Mouse (Mus musculus) intestine, embryonic 15.5 days (tissue): ENCODE results near the gene Hist1h2ad. TPM values are rescaled to one million over a fixed set of nuclear protein-coding genes. Genes with fewer than 3 reads are reported as not detected.
A peak's percentile ranks its signal among the peaks of the same experiment; 100 is the strongest.
"Not testable (repeated sequence)": the region's sequence is repeated elsewhere in the genome, so short reads cannot be mapped to it uniquely, and the experiment has no call there.

Experiments used
- ATAC-seq: fragments of 200-750 bp; cut with Nextera tagmentation; 2 replicates; pipeline ENCODE4 v1.8.0; 2017; ENCODE audit warnings: moderate TSS enrichment, moderate library complexity
- H3K27ac ChIP-seq: fragments of 300-500 bp; sonication (generic); 2 replicates; pipeline ENCODE4 v1.5.1; 2015; ENCODE audit warnings: mild to moderate bottlenecking, inconsistent platforms
- H3K27me3 ChIP-seq: fragments of 300-500 bp; sonication (generic); replicated peaks from 2 replicates; pipeline ENCODE4 v1.6.1; 2015; ENCODE audit warnings: inconsistent platforms
- H3K36me3 ChIP-seq: fragments of 300-500 bp; sonication (generic); 2 replicates; pipeline ENCODE4 v1.6.1; 2015; ENCODE audit warnings: inconsistent platforms
- H3K4me1 ChIP-seq: fragments of 300-500 bp; sonication (generic); replicated peaks from 2 replicates; pipeline ENCODE4 v1.6.1; 2015; ENCODE audit warnings: inconsistent platforms
- H3K4me2 ChIP-seq: fragments of 300-500 bp; sonication (generic); replicated peaks from 2 replicates; pipeline ENCODE4 v1.6.1; 2015; ENCODE audit warnings: mild to moderate bottlenecking, inconsistent platforms
- H3K4me3 ChIP-seq: fragments of 300-500 bp; sonication (generic); replicated peaks from 2 replicates; pipeline ENCODE4 v1.5.1; 2015; ENCODE audit warnings: inconsistent platforms
- H3K9ac ChIP-seq: fragments of 300-500 bp; sonication (generic); 2 replicates; pipeline ENCODE4 v1.6.1; 2015; ENCODE audit warnings: inconsistent platforms
- H3K9me3 ChIP-seq: fragments of 300-500 bp; sonication (generic); 2 replicates; pipeline ENCODE4 v1.6.1; 2016; ENCODE audit warnings: inconsistent platforms
- WGBS: fragments of 180-500 bp; shearing (Covaris S2); methylation state at CpG from one replicate; pipeline ENCODE4 v1.1.7; 2015; 5-methylcytosine and 5-hydroxymethylcytosine counted together
- polyA plus RNA-seq: library from polyadenylated mRNA; unstranded; fragments of >200 nt; fragmentation: Nextera tagmentation; extraction: Ambion mirVana; gene quantifications from 2 replicates; pipeline ENCODE4 v1.2.1, GENCODE M21; 2015

Gene Hist1h2ad
- polyA plus RNA-seq, 1 experiment from 2014 or later = 3.0 TPM

DNA sequence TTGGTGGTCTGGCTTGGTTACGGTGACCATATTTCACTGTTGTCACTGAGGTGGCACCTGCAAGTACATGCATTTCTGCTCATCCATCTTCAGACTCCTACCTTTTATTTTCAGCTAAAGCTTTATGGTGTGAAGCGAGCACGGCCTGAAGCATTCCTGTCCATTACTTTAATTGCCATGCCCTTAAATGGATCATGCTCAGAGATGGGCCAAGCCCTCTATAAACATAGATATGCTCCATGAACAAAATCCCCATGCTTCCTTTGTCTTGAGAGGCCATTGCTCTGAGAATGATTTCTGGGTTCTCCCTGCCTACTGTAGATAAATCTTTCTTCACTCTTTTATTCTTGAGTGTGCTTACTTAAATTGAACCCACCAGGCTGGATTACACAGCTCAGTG lies 30.3 kb downstream of the Hist1h2ad start:
- H3K27ac ChIP-seq = no peak overlapping the region
- H3K4me2 ChIP-seq = no peak overlapping the region
- no peaks in the 10 kb centered on the region for H3K27me3 ChIP-seq
- H3K9me3 ChIP-seq = no peaks in the 10 kb centered on the region
- no peak for ATAC-seq
- no peak overlapping the region for H3K9ac ChIP-seq
- WGBS = 82% methylated on average over 3 of the region's 3 CpGs
- H3K4me3 ChIP-seq = no peak overlapping the region
- H3K4me1 ChIP-seq = no peaks in the 10 kb centered on the region
- H3K36me3 ChIP-seq = no peaks in the 10 kb centered on the region

DNA sequence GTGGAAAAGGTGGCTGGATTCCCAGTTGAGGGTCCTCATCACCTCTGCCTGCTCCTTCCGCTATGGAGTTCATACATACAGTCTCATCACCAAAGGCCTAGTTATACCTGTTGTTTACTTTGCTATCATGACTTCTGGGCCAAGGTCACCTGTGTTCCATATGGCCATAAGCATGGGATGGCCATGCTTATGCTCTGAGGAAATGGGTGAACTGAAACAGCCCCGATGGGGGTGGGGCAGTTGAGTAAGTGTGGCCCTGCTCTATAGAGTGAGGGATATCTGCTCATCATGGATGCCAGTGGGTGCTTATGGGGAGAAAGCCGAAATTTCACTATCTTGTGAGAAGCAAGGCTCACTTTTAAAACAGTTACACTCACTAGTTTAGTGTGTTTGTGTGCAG lies 30.9 kb downstream of the Hist1h2ad start:
- Histone ChIP-seq H3K27ac (no peak overlapping the region), H3K9me3 (no peaks in the 10 kb centered on the region), H3K4me2 (no peak overlapping the region), H3K4me1 (no peaks in the 10 kb centered on the region), H3K27me3 (no peaks in the 10 kb centered on the region), H3K4me3 (no peak overlapping the region), H3K9ac (no peak overlapping the region), H3K36me3 (no peaks in the 10 kb centered on the region)
- WGBS = 89% methylated on average over 3 of the region's 3 CpGs
- ATAC-seq = no peak

DNA sequence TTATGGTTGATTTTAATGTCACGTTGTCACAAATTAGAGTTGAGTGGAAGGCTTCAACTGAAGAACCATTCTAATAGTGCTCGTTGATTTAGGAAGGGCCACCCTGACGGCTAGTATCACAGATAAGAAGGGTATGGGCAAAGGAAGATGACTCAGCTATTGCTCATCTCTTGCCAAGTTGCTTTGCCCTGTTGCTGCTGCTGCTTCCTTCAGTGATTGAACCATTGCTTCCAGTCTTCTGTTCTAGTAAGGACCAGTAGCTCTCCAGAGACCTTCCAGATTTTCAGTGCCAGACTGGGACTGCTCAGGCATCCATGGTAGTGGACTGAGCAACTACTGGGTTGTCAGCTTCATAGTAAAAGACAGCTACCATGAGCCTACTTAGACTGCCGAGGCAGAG lies 35.0 kb downstream of the Hist1h2ad start:
- 78% methylated on average over 4 of the region's 4 CpGs for WGBS
- no peaks in the 10 kb centered on the region for H3K4me1 ChIP-seq
- ATAC-seq = no peak

DNA sequence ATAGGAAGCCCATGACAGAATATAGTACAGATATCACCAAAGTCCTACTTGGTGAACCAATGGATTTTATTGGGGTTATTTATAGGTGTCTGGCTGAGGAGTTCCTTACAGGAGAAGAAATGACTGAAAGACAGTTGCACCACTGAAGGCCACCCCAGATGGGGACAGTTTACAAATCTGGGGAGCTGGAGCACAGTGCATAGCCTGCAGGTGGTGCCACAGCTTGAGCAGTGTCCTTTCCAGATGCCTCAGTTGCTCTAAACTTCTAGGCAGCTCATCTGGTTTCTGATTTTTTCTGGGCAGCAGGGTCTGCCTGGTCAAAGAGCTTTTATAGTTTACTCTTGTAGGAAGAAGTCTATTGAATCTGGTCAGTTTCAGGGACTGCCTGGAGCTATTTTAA lies 35.7 kb downstream of the Hist1h2ad start:
- Histone ChIP-seq H3K36me3 (no peaks in the 10 kb centered on the region), H3K9ac (no peak overlapping the region), H3K4me3 (no peak overlapping the region), H3K9me3 (no peaks in the 10 kb centered on the region), H3K4me2 (no peak overlapping the region), H3K4me1 (no peaks in the 10 kb centered on the region), H3K27me3 (no peaks in the 10 kb centered on the region), H3K27ac (no peak overlapping the region)
- ATAC-seq = no peak

More for the DNA sequence above, 35.0 kb downstream of the Hist1h2ad start:
- no peak overlapping the region for H3K4me2 ChIP-seq
- no peaks in the 10 kb centered on the region for H3K27me3 ChIP-seq
- no peak overlapping the region for H3K4me3 ChIP-seq
- no peaks in the 10 kb centered on the region for H3K9me3 ChIP-seq
- H3K36me3 ChIP-seq = no peaks in the 10 kb centered on the region
- no peak overlapping the region for H3K27ac ChIP-seq
- no peak overlapping the region for H3K9ac ChIP-seq

DNA sequence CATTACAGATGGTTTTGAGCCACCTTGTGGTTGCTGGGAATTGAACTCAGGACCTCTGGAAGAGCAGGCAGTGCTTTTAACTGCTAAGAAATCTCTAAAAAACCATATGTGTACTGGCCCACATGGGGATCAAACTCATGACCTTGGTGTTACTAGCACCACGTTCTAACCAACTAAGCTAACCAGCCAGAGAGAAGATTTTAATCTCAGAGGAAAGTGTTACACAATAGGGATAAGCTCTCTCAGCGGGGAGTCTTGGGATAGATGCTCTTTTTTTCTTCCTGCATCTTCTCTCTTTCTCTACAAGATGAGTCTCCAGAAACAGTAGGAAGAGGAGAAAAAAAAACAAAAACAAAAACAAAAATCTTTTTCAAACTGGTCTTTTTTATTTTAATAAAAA lies 36.2 kb downstream of the Hist1h2ad start:
- H3K27me3 ChIP-seq = no peaks in the 10 kb centered on the region
- no peak overlapping the region for H3K4me2 ChIP-seq
- WGBS = 79% methylated on average over 2 of the region's 2 CpGs
- ATAC-seq = no peak
- no peak overlapping the region for H3K9ac ChIP-seq
- no peak overlapping the region for H3K4me3 ChIP-seq
- H3K9me3 ChIP-seq = no peaks in the 10 kb centered on the region
- H3K4me1 ChIP-seq = no peaks in the 10 kb centered on the region
- no peaks in the 10 kb centered on the region for H3K36me3 ChIP-seq
- H3K27ac ChIP-seq = no peak overlapping the region

DNA sequence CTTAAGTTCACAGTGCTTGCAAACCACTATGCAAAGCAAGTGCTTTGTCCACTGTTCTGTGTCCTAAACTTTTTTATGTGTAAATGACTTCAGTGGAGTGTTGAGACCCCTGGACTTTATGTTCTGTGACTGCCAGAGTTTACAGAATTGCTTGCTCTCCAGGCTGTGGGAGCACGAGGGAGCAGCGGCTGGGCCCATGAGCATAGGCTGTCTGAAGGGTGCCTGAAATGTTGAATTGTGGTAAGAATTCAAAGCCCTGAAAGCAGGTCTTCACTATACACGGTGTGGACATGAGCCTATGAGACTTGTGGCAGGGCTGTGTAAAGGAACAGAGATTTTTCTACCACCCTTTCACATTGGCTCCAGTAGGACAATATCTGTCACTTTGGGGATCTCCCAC lies 37.5 kb downstream of the Hist1h2ad start:
- no peaks in the 10 kb centered on the region for H3K4me1 ChIP-seq
- H3K36me3 ChIP-seq = no peaks in the 10 kb centered on the region
- no peak for ATAC-seq
- no peak overlapping the region for H3K4me3 ChIP-seq
- no peak overlapping the region for H3K4me2 ChIP-seq
- no peaks in the 10 kb centered on the region for H3K27me3 ChIP-seq
- no peak overlapping the region for H3K9ac ChIP-seq
- 83% methylated on average over 3 of the region's 3 CpGs for WGBS
- H3K9me3 ChIP-seq = no peaks in the 10 kb centered on the region
- no peak overlapping the region for H3K27ac ChIP-seq

DNA sequence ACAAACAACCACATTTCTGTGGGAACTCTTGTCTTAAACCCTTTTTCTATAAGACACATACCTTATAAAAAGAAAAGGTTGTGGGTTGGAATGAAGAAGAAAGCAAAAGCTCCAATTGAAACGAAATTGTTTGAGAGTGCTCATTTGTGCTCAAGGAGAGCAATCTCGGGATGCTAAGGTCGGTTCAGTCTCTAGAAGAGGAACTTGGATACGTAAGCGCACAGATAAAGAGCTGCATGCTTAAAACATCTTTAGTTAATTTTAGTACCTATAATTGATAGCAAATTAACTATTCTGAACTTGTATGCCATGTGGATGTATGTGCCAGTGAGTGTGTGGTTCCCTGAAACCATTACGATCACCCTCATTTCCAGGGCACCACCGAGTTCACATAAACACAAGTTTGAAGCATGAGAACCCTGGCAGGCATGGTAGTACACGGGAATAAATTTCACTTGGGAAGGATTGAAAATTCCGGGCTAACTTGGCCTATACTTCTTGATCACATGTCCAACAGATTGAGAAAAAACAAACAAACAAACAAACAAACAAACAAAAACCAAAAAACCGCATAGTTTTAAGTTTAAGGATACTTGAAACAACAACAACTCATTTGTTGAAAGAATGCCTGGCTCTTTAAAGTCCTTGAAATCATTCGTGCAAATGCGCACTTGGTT lies 46.0 kb downstream of the Hist1h2ad start:
- ATAC-seq = no peak
- WGBS = 46% methylated on average over 12 of the region's 12 CpGs
- no peaks in the 10 kb centered on the region for H3K36me3 ChIP-seq
- no peaks in the 10 kb centered on the region for H3K9me3 ChIP-seq
- H3K27ac ChIP-seq = peak overlapping the region; percentile 93
- H3K4me1 ChIP-seq = 0 out of 2 replicates have a peak, but pooled peaks cover 2% of the 10 kb centered on the region
- H3K4me3 ChIP-seq = peak overlapping the region; percentile 61
- no peaks in the 10 kb centered on the region for H3K27me3 ChIP-seq
- H3K9ac ChIP-seq = peak overlapping the region; percentile 52
- peak overlapping the region; percentile 90 for H3K4me2 ChIP-seq

DNA sequence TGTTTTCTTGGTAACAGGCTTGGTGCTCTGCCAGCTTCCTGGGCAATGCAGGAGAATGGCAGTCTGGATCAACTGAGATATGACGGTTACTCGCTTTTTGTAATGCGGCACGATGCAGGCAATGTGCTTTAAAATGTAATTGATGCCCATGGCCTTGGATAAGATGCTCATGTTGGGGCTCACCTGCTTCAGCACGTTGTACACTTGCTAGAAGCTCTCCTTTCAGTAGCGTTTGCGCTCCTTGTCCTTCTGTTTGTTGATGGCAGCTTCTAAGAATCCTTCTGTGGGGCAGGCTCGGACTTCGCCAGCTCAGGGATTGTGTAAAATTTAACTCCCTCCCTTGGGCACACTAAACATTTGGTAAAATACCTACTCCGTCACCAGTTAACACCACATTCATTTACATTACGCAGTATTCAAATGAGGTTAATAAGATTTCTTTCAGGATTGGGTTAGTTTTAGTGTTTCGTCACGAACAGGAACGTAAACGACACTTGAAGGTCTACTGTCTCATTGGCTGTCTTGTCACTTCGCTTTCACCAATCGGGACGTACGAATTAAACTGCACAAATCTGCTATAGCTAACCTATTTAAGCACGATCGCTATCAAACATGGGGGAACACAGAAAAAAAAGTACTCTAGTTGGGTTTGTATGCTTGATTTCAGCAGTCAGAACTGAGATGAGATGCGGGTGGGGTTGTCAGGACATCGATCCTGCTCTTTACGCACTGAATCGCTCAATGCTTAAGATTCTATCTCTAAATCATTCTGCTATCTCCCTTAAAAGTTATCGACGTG lies 46.8 kb downstream of the Hist1h2ad start, which contains the start of gene Hist1h2be:
Gene Hist1h2be, minus strand, starts transcription at position 392 of the 799 bp plus-strand sequence.
- H3K9ac ChIP-seq = peak within 1 kb of the TSS; percentile 84
- H3K4me2 ChIP-seq = peak within 1 kb of the TSS; percentile 90
- 0 out of 2 replicates have a peak, but pooled peaks cover 2% of the 10 kb centered on the region for H3K4me1 ChIP-seq
- WGBS = under 1% methylated on average over 27 of the region's 27 CpGs
- ATAC-seq = peak; percentile 89
- peak within 1 kb of the TSS; percentile 61 for H3K4me3 ChIP-seq
- H3K27ac ChIP-seq = peak within 1 kb of the TSS; percentile 97
- no peaks in the 10 kb centered on the region for H3K9me3 ChIP-seq
- H3K27me3 ChIP-seq = no peaks in the 10 kb centered on the region
- H3K36me3 ChIP-seq = no peaks in the 10 kb centered on the region

DNA sequence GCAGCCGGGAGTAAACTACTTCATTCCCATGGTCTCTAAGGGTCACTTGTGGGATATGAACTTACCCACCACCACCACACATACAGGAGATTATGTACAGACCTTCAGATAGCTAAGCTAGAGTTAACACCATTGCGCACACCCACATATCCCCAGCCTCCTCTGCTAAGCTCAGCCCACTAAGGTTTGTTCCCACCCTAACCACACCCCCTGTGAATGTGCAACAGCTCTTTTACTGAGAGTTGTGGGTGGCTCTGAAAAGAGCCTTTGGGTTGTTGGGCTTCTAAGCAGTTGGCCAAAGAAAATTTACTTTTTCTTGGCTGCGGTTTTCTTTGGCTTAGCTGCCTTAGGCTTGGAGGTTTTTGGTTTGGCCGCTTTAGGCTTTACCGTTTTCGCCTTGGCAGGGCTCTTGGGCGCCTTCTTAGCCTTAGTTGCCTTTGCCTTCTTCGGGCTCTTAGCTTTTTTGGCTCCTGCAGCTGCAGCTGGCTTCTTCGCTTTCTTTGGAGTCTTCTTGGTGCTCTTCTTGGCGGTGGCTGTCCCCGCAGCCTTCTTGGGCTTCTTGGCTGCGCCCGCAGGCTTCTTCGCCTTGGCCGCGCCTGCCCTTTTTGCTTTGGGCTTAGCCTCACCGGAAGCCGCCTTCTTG lies 47.5 kb downstream of the Hist1h2ad start:
- Histone ChIP-seq H3K4me1 (0 out of 2 replicates have a peak, but pooled peaks cover 2% of the 10 kb centered on the region), H3K4me2 (peak overlapping the region; percentile 90), H3K36me3 (no peaks in the 10 kb centered on the region), H3K9ac (peak overlapping the region; percentile 84), H3K27ac (peak overlapping the region; percentile 97), H3K9me3 (no peaks in the 10 kb centered on the region), H3K27me3 (no peaks in the 10 kb centered on the region), H3K4me3 (peak overlapping the region; percentile 61)
- WGBS = under 1% methylated on average over 18 of the region's 18 CpGs
- ATAC-seq = peak; percentile 89

DNA sequence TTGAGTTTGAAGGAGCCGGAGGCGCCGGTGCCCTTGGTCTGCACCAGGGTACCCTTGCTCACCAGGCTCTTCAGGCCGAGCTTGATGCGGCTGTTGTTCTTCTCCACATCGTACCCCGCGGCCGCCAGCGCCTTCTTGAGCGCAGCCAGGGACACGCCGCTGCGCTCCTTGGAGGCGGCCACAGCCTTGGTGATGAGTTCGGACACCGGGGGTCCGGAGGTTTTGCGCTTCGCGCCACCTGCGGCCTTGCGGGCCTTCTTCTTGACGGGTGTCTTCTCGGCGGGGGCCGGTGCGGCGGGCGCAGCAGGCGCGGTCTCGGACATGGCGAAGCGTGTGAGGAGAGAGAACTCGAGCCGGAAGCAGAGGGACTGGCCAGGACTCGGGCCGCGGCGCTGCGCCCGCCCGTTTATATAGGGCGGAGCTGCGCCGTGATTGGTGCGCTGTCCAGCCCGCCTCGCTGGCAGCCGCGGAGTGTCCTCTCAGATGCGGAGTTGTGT lies 48.0 kb downstream of the Hist1h2ad start, which contains the start of gene Hist1h1e:
Gene Hist1h1e, minus strand, starts transcription at position 384 of the 497 bp plus-strand sequence.
- ATAC-seq = peak; percentile 93
- H3K4me3 ChIP-seq = peak within 1 kb of the TSS; percentile 61
- H3K4me1 ChIP-seq, H3K36me3 ChIP-seq, H3K9me3 ChIP-seq, H3K27me3 ChIP-seq: not testable (repeated sequence)
- under 1% methylated on average over 53 of the region's 53 CpGs for WGBS
- peak within 1 kb of the TSS; percentile 90 for H3K4me2 ChIP-seq
- H3K9ac ChIP-seq = peak within 1 kb of the TSS; percentile 84
- H3K27ac ChIP-seq = peak within 1 kb of the TSS; percentile 97

DNA sequence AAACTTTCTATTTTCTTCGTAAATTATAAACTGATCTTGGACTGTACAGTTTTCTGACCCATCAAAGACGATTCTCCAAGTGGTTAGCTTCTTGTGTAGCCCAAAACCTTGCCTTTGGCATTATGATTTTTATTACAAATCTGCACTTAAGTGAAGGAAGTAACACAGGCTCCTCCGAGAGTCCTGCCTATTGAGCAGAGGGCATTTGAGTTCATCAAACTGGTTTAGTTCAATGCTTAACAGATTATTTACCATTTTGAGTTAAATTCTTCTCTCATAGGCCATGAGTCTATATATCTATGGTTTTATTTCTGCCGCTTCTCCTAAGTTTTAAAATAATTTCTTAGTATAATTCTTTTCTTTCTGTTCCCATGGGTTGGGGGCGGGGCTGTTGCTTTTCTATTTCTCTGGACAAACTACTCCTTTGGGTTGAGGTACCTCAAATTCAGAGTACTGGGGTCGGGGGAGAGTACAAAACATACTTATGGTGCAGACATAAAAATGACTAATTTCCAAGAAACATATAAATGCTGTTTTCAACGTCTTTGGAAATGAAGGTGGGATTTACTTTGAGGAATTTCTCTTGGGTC lies 48.8 kb downstream of the Hist1h2ad start:
- H3K4me1 ChIP-seq = 0 out of 2 replicates have a peak, but pooled peaks cover 2% of the 10 kb centered on the region
- no peaks in the 10 kb centered on the region for H3K27me3 ChIP-seq
- H3K27ac ChIP-seq = peak overlapping the region; percentile 97; the same call in 1 of the 2 replicates
- no peaks in the 10 kb centered on the region for H3K36me3 ChIP-seq
- peak overlapping the region; percentile 90 for H3K4me2 ChIP-seq
- no peak for ATAC-seq
- H3K4me3 ChIP-seq = peak overlapping the region; percentile 61
- 26% methylated on average over 7 of the region's 7 CpGs for WGBS
- no peaks in the 10 kb centered on the region for H3K9me3 ChIP-seq
- no peak overlapping the region for H3K9ac ChIP-seq
